Mouse (Mus musculus) B cell, adult 2 months (primary cell): ENCODE data around the gene Paqr5.

ENCODE experiments used
- DNase-seq, 2 experiments: peaks; one replicate each; pipeline ENCODE4 v3.0.0; 2022

Paqr5 gene

GRCm38 (mm10) chr9:61907621-61908295 is 118.9 kb downstream of the Paqr5 start:
- DNase-seq: no peak

DNA sequence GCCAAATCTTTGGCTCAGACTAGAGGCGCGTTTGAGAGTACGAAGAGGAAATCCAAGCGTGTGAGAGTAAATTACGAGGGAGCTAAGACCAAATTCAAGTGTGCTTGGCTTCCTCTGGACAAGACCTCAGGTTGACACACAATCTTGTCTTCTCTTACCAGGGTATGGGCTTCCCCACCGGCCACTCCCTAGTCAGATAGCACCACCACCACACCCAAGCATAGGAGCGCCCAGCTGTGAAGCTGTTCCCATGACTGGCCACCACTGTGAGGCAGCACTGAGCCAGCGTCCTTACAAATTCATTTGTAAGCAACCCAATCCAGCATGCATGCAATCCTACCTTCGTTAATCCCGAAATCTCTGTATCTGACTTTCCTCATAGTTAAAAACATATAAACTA is 119.7 kb downstream of the Paqr5 start:
- DNase-seq: peak; percentile 62

GRCm38 (mm10) chr9:61905576-61905975 is 121.1 kb downstream of the Paqr5 start:
- no peak for DNase-seq

GRCm38 (mm10) chr9:61904201-61904600 is 122.5 kb downstream of the Paqr5 start:
- no peak for DNase-seq
